Mouse (Mus musculus) hindbrain, embryonic 16.5 days (tissue): ENCODE measurements around the gene Eef1a2. TPM values are rescaled to one million over a fixed set of nuclear protein-coding genes. Genes with fewer than 3 reads are reported as not detected.

Experiments used
- ATAC-seq: fragments of 200-750 bp; cut with Nextera tagmentation; 2 replicates; pipeline ENCODE4 v1.8.0; 2017; ENCODE audit warnings: moderate TSS enrichment, moderate library complexity
- H3K27ac ChIP-seq: fragments of 300-500 bp; sonication (generic); 2 replicates; pipeline ENCODE4 v1.5.1; 2014; ENCODE audit warnings: low read depth, mild to moderate bottlenecking, control low read depth, low read length, moderate library complexity
- H3K27me3 ChIP-seq: fragments of 300-500 bp; sonication (generic); replicated peaks from 2 replicates; pipeline ENCODE4 v1.6.1; 2014; ENCODE audit warnings: low read length; ENCODE audit not compliant: control insufficient read depth, insufficient read depth
- H3K36me3 ChIP-seq: fragments of 300-500 bp; sonication (generic); 2 replicates; pipeline ENCODE4 v1.6.1; 2014; ENCODE audit warnings: mild to moderate bottlenecking, low read length, moderate library complexity, mixed read lengths; ENCODE audit not compliant: control insufficient read depth, insufficient read depth
- H3K4me1 ChIP-seq: fragments of 300-500 bp; sonication (generic); 2 replicates; pipeline ENCODE4 v1.6.1; 2014; ENCODE audit warnings: low read depth, low read length; ENCODE audit not compliant: control insufficient read depth, insufficient read depth
- H3K4me2 ChIP-seq: fragments of 300-500 bp; sonication (generic); 2 replicates; pipeline ENCODE4 v1.6.1; 2014; ENCODE audit warnings: mild to moderate bottlenecking, low read length, control low read depth, moderate library complexity
- H3K4me3 ChIP-seq: fragments of 300-500 bp; sonication (generic); 2 replicates; pipeline ENCODE4 v1.5.1; 2014; ENCODE audit warnings: mild to moderate bottlenecking, low read length, control low read depth, moderate library complexity
- H3K9ac ChIP-seq: fragments of 300-500 bp; sonication (generic); 2 replicates; pipeline ENCODE4 v1.6.1; 2014; ENCODE audit warnings: low read depth, mild to moderate bottlenecking, control low read depth, low read length, moderate library complexity
- H3K9me3 ChIP-seq: fragments of 300-500 bp; sonication (generic); 2 replicates; pipeline ENCODE4 v1.6.1; 2014; ENCODE audit warnings: mild to moderate bottlenecking, low read length, moderate library complexity; ENCODE audit not compliant: control insufficient read depth
- WGBS: fragments of 180-500 bp; shearing (Covaris S2); extraction: QIAGEN DNeasy Blood & Tissue Kit; methylation state at CpG from one replicate; pipeline ENCODE4 v1.1.7; 2014; 5-methylcytosine and 5-hydroxymethylcytosine counted together
- polyA plus RNA-seq: library from polyadenylated mRNA; unstranded; fragments of >200 nt; fragmentation: Nextera tagmentation; extraction: Ambion mirVana; gene quantifications from 2 replicates; pipeline ENCODE4 v1.2.1, GENCODE M21; 2015

The Eef1a2 gene
- polyA plus RNA-seq, 1 experiment from 2014 or later = 5.4 TPM

DNA sequence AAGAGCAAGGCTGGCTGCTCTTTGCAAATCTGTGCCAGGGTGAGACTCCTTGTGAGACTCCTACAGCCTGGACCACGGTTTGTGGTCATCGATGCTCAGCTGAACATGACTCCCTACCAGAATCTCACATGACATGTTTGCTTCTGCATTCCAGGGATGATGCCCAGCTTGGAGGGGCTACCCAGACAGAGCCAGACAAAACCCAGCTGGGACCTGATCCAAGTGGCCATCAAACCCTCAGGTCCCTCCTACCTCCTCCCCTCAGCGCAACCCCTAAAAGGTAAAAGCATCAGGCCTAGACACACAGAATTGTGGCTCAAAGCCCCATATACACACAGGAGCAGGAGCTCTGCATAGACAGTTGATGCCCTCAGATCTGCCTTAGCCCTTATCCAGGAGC, 2.5 kb downstream of the Eef1a2 start:
- 89% methylated on average over 3 of the region's 3 CpGs for WGBS
- H3K4me2 ChIP-seq = peak overlapping the region; percentile 76
- no peaks in the 10 kb centered on the region for H3K9me3 ChIP-seq
- no peak for ATAC-seq
- peaks cover 12% of the 10 kb centered on the region; the same call in 1 of the 2 replicates for H3K36me3 ChIP-seq
- H3K4me1 ChIP-seq = peaks cover 21% of the 10 kb centered on the region
- H3K27me3 ChIP-seq = no peaks in the 10 kb centered on the region
- H3K9ac ChIP-seq = no peak overlapping the region
- no peak overlapping the region for H3K4me3 ChIP-seq
- no peak overlapping the region for H3K27ac ChIP-seq

DNA sequence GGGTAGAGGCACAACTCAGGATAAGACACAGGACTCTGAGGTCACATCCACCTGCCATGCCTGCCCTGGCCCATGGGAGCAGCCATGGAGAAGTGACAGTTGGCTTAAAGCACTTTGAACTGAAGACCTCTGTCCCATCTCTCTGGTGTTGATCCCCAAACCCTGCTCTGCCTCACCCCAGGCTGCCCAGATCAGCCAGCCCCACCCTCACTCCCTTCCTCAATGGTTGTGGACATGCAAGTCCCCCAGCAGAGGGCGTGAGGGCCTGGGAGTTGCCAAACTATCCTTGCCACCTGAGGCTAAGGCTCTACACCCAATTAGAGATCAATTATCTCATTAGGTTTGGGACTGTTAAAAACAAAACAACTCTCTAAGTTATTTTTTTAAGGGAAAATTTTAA, 3.0 kb downstream of the Eef1a2 start:
- Histone ChIP-seq H3K9ac (no peak overlapping the region), H3K4me2 (no peak overlapping the region; the same call in 1 of the 2 replicates), H3K4me1 (peaks cover 19% of the 10 kb centered on the region), H3K4me3 (no peak overlapping the region), H3K27ac (no peak overlapping the region), H3K27me3 (no peaks in the 10 kb centered on the region), H3K36me3 (peaks cover 12% of the 10 kb centered on the region; the same call in 1 of the 2 replicates), H3K9me3 (no peaks in the 10 kb centered on the region)
- WGBS = 12% methylated on average over 1 of the region's 1 CpGs
- ATAC-seq = no peak

DNA sequence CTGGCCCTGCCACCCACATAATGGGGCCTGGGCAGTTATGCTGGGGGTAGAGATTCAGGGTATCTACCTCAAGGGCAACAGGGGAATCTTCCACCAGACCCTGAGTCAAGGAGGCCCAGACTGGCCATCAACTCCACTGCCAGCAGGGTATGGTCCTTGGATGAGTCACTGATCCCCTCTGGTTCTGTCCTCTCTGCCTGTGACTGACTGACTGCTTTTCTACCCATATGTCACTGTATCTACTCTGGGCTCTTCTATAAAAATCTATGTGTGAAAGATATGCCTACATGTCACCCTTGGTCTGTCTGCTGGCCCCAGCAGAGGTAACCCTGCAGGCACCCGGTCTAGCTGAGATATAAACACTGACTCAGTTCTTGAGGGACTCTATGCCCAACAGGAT, 3.7 kb downstream of the Eef1a2 start:
- Histone ChIP-seq H3K27me3 (no peaks in the 10 kb centered on the region), H3K4me2 (no peak overlapping the region), H3K36me3 (peaks cover 12% of the 10 kb centered on the region; the same call in 1 of the 2 replicates), H3K27ac (no peak overlapping the region), H3K4me3 (no peak overlapping the region), H3K9ac (no peak overlapping the region), H3K4me1 (peaks cover 21% of the 10 kb centered on the region), H3K9me3 (no peaks in the 10 kb centered on the region)
- ATAC-seq = no peak
- 79% methylated on average over 1 of the region's 1 CpGs for WGBS

DNA sequence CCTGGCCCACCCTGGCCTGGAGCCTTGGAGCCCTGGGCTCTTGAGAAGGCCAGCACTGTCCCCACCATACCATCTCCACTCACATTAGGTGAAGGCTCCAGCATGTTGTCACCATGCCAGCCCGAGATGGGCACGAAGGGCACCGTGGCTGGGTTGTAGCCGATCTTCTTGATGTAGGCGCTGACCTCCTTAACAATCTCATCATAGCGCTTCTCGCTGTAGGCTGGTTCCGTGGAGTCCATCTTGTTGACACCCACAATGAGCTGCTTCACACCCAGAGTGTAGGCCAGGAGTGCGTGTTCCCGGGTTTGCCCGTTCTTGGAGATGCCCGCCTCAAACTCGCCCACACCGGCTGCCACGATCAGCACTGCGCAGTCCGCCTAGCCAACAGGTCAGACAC, 4.1 kb downstream of the Eef1a2 start:
- H3K27me3 ChIP-seq = no peaks in the 10 kb centered on the region
- no peak overlapping the region for H3K27ac ChIP-seq
- H3K4me2 ChIP-seq = no peak overlapping the region
- ATAC-seq = no peak
- WGBS = 96% methylated on average over 17 of the region's 17 CpGs
- no peak overlapping the region for H3K9ac ChIP-seq
- H3K4me1 ChIP-seq = peaks cover 22% of the 10 kb centered on the region
- peaks cover 13% of the 10 kb centered on the region; the same call in 1 of the 2 replicates for H3K36me3 ChIP-seq
- H3K9me3 ChIP-seq = no peaks in the 10 kb centered on the region
- no peak overlapping the region for H3K4me3 ChIP-seq

DNA sequence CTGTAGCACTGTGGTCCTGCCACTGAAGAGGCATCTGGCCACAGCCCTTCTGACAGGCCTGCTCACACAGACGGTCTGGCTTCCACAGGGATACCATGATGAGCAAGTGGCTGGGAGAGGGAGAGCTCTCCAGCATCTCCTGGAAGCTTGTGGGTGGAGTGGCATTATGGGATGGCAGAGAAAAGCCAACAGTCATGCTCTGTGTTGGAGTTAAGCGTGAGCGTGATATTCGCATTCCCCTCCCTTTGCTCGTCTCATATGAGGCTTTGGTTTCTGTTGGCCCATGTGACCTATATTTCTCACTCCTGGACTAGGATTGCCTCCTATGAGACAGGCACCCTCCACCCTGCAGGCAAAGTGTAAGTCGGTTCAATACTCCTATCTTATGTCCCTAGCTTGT, 6.5 kb downstream of the Eef1a2 start:
- peaks cover 17% of the 10 kb centered on the region for H3K4me1 ChIP-seq
- H3K9ac ChIP-seq = no peak overlapping the region
- H3K4me3 ChIP-seq = no peak overlapping the region
- H3K27me3 ChIP-seq = no peaks in the 10 kb centered on the region
- peaks cover 16% of the 10 kb centered on the region; the same call in 1 of the 2 replicates for H3K36me3 ChIP-seq
- WGBS = 74% methylated on average over 6 of the region's 6 CpGs
- H3K4me2 ChIP-seq = no peak overlapping the region
- H3K27ac ChIP-seq = no peak overlapping the region
- no peaks in the 10 kb centered on the region for H3K9me3 ChIP-seq
- no peak for ATAC-seq

DNA sequence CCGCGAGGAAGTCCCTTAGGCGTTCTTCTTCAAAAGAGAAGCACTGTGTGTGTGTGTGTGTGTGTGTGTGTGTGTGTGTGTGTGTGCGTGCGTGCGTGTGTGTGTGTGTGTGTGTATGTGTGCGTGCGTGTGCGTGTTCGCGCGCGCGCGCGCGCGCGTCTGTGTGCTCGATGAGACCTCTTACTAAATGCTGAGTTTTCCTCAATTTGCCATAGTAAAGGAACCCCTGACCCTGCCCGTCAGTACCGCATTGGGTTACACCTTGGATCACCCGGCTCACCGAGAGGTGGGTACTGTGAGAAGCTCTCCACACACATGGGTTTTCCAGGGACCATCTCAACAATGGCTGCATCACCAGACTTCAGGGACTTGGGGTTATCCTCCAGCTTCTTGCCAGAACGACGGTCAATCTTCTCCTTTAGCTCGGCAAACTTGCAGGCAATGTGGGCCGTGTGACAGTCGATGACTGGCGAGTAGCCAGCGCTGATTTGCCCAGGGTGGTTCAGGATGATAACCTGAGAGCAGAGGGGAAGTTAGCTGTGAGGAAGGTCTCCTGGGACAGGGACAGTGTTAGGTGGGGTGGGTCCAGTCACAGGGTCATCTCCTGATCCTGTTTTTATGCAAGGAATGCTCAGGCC, 8.4 kb downstream of the Eef1a2 start:
- Histone ChIP-seq H3K27me3 (no peaks in the 10 kb centered on the region), H3K9ac (no peak overlapping the region; the same call in 1 of the 2 replicates)
- WGBS = 17% methylated on average over 29 of the region's 31 CpGs

DNA sequence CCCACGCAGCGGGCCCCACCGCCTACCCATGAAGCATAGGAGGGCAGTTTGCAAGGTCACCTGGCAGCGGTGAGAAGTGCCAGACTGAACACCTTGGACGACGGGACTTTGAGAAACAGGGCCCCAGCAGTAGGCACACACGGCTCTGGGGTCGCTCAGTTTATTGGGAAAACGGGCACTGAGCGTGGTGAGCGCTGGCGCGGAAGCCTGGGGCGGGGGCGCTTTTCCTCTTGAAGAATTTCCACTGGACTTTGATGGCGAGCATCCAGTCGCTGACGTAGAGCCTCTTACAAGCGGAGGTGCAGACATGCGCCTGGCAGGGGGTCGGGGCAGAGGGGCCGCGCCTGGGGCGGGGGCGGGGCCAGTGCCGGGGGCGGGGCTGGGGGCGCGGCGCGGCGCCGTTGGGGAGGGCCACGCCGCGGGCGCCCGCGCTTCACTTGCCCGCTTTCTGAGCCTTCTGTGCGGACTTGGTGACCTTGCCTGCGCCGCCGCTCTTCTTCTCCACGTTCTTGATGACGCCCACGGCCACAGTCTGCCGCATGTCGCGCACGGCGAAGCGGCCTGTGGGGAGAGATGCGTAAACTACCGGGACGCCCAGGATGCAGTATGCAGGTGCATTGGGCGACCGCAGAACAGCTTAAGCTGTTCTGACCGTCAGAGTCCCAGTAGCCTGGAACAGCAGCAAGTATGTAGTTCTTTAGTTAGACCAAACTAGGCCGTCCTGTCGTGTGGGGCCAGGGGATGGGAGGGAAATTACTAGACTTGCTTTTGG, 9.1 kb downstream of the Eef1a2 start:
- peaks cover 8% of the 10 kb centered on the region; the same call in 1 of the 2 replicates for H3K4me1 ChIP-seq
- H3K27me3 ChIP-seq = no peaks in the 10 kb centered on the region
- no peak for ATAC-seq
- WGBS = 4% methylated on average over 44 of the region's 61 CpGs
- peak overlapping the region; percentile 70 for H3K4me2 ChIP-seq
- H3K27ac ChIP-seq = no peak overlapping the region
- peak overlapping the region; percentile 39 for H3K4me3 ChIP-seq
- peak overlapping the region; percentile 52 for H3K9ac ChIP-seq
- no peaks in the 10 kb centered on the region for H3K9me3 ChIP-seq
- H3K36me3 ChIP-seq = peaks cover 11% of the 10 kb centered on the region; the same call in 1 of the 2 replicates

More for the DNA sequence above, 8.4 kb downstream of the Eef1a2 start:
- peak overlapping the region; percentile 39 for H3K4me3 ChIP-seq
- H3K4me1 ChIP-seq = peaks cover 8% of the 10 kb centered on the region; the same call in 1 of the 2 replicates
- H3K9me3 ChIP-seq = no peaks in the 10 kb centered on the region
- H3K27ac ChIP-seq = no peak overlapping the region
- peak overlapping the region; percentile 70 for H3K4me2 ChIP-seq
- ATAC-seq = no peak
- peaks cover 16% of the 10 kb centered on the region; the same call in 1 of the 2 replicates for H3K36me3 ChIP-seq

DNA sequence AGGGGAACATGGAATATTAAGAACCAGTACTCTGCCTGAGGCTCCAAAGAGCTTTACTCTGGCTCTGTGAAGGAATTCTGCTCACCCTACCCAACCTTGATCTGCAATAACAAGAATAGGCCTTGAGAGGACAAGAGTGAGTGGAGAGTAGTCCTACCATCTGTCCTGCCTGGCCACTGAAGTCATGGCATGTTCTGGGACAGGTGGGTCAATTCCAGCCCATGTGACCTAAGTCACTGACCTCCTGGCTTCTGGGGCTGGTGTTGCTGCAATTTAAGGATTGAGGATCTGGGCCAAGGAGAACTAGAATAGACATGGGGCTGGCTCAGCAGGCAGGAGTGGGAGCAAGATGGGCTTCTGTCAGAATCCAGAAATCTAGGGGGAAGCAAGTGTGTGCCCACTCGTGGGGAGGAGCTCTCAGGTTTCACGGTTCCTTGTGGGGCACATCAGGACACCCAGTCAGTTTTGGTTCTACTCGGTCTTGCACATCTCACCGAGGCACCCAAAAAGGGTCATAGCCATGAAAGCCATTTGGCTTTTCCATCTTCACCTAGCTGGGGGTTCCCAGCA, 9.8 kb downstream of the Eef1a2 start:
- no peaks in the 10 kb centered on the region for H3K27me3 ChIP-seq
- H3K4me3 ChIP-seq = no peak overlapping the region
- no peak overlapping the region for H3K27ac ChIP-seq
- ATAC-seq = no peak
- no peaks in the 10 kb centered on the region for H3K9me3 ChIP-seq
- H3K4me1 ChIP-seq = peaks cover 8% of the 10 kb centered on the region; the same call in 1 of the 2 replicates
- 46% methylated on average over 4 of the region's 4 CpGs for WGBS
- peaks cover 8% of the 10 kb centered on the region; the same call in 1 of the 2 replicates for H3K36me3 ChIP-seq
- peak overlapping the region; percentile 70 for H3K4me2 ChIP-seq
- H3K9ac ChIP-seq = no peak overlapping the region

DNA sequence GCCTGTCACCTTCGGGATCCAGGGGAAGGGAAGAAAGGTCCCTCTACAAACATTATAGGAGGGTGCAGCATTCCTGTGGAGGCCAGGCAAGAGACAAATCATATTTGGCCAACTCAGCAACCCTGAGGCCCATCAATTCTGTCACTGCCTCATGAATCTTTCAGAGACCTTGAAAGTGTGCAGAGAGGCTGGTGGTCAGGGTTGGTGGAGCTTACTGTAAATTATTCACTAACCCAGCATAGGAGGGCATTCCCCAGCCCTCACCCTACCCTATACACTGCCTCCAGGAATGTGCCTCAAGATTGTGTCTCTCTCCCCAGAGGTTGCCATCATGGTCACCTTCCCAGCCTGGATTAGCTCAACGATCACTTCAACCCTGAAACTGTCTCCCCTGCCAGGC, 12.1 kb downstream of the Eef1a2 start:
- Histone ChIP-seq H3K4me1 (peaks cover 8% of the 10 kb centered on the region; the same call in 1 of the 2 replicates), H3K4me3 (no peak overlapping the region), H3K27me3 (no peaks in the 10 kb centered on the region), H3K9ac (no peak overlapping the region), H3K27ac (no peak overlapping the region), H3K36me3 (peaks cover 7% of the 10 kb centered on the region; the same call in 1 of the 2 replicates), H3K9me3 (no peaks in the 10 kb centered on the region), H3K4me2 (no peak overlapping the region)
- no peak for ATAC-seq
- WGBS = 81% methylated on average over 2 of the region's 2 CpGs
